Mouse (Mus musculus): ENCODE measurements around the gene Acvr2b.

Acvr2b gene

GRCm38 (mm10) chr9:119474717-119475611 lies 73.0 kb downstream of the Acvr2b start:
- DNase-seq, result no peak

DNA sequence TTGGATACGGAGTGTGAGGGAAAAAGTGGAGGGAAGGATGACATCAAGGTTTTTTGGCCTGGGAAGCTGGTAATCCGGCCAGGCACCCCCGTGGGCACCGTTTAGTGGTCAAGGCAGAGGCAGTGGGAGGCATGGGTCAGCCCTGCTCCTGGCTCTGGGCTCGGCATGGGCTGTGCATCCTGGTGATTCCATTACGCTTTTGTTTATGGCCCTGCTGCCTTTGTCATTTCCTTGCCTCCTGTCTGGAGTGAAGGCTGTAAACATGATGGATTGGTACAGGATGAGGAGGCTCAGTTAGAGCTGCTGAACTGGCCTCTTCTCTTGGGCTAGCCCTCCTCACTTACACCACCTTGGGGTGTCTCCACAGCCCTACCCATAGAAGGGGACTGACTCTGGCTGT lies 75.8 kb downstream of the Acvr2b start:
- no peak for DNase-seq

DNA sequence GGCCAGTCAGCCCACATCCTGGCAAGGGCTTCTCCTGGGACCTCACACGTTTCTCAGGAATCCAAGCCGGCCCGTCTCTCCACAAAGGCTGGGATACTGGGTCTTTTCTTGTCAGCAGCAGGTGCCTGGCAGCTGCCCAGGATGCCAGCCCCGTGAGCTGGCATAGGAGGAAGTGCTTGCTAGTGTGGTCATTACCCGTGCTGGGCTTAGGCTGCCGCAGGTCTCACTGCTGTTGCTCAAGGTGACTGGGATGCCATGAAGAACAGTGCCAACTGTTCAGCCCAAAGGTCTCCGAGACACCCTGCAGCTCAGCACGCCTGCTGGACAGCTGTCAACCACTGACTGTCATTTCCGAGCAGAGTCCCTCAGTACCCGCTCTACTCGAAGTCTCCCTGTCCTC lies 76.4 kb downstream of the Acvr2b start:
- DNase-seq, result no peak

- no peak for DNase-seq
These were observed 77.4 kb downstream of the Acvr2b start for GRCm38 (mm10) chr9:119479297-119479696.

DNA sequence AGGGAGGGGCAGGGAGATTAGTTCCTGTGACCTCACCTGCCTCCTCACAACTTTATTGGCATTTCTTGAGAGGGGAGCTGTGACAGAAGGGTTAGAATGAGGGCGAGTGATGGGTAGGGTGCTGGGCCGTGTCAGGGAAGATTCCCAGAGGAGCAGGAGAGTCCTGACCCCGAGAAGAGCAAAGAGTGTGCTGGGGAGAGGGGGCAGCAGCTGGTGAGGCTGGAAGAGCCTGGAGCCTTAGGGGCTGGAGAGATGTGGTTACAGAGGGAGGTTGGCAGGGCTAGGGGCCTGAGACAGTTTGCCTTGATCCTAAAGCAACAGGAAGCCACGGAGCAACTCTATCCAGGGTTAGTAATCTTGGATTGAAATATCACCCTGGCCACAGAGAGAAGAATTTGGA lies 79.7 kb downstream of the Acvr2b start:
- DNase-seq, result no peak

DNA sequence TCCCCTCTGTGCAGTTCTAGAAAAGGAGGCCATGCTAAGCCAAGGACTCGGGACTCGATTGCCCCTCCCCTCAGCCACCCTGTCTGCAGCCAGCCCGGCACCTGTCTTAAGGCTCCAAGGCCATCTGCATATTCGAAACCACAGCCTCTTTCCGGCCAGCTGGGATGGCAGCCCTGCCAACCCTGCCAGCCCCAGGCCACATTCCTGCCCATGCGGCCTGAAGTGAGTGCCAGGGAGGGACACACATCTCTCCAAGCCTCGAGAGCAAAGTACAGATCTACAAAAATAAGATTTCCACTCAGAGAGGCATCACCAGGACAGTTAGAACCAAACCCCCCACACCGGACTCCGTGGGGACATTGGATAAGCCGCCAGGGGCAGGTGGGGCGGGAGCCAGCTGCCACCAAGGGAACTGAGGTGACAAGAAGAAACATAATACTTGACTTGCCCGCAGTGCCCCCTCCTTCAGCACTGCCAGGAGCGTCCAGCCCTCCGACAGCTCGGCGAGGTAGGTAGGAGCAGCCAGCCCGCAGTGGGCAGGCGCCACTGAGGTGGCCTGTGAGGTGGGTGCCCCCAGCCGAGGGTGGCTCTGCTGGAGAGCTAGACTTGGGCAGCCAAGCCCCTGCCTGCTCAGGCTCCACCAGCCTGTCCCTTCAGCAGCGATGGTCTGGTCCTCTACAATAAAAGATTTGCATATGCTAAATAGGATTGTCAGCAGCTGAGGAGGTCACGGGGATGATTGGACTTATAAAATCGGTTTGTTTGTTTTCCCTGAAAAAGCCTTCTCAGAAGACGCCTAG lies 81.8 kb downstream of the Acvr2b start:
- no peak for DNase-seq

GRCm38 (mm10) chr9:119484420-119484819 lies 82.5 kb downstream of the Acvr2b start:
- DNase-seq, result no peak
